Mouse (Mus musculus): ENCODE data around the gene Rmnd5b. TPM values are rescaled to one million over a fixed set of nuclear protein-coding genes. Genes with fewer than 3 reads are reported as not detected.

Gene Rmnd5b
- polyA plus RNA-seq, 1 experiment from 2014 or later: 34.2 TPM

GRCm38 (mm10) chr11:51650261-51650660 is 14.6 kb upstream of the Rmnd5b start:
- Histone ChIP-seq H3K4me3 (ENCODE audit: low read depth, low read length) (peak overlapping the region; percentile 65), H3K9ac (ENCODE audit: low read depth, low read length) (peak overlapping the region; percentile 57), H3K27ac (ENCODE audit: low read depth, low read length) (peak overlapping the region; percentile 64), H3K4me1 (replicated peaks; ENCODE audit: control insufficient read depth, insufficient read depth, low read length) (peaks cover 8% of the 10 kb centered on the region), H3K36me3 (ENCODE audit: control insufficient read depth, insufficient read depth) (peaks cover 10% of the 10 kb centered on the region), H3K4me2 (replicated peaks; ENCODE audit: low read depth) (peak overlapping the region; percentile 95), H3K9me3 (ENCODE audit: control insufficient read depth) (no peaks in the 10 kb centered on the region), H3K27me3 (replicated peaks; ENCODE audit: control insufficient read depth, insufficient read depth, low read length) (no peaks in the 10 kb centered on the region)
- TF ChIP-seq CTCF (IDR thresholded peaks at IDR 0.05; ENCODE audit: low read depth): no peak
- WGBS: 1% methylated on average over 30 of the region's 30 CpGs
- ATAC-seq: 0 out of 2 replicates have a peak, but pooled peaks have one; percentile 18

GRCm38 (mm10) chr11:51649889-51650199 is 14.1 kb upstream of the Rmnd5b start:
- peak overlapping the region; percentile 64; the same call in 1 of the 2 replicates for H3K27ac ChIP-seq (ENCODE audit: low read depth, low read length)
- peaks cover 8% of the 10 kb centered on the region for H3K4me1 ChIP-seq (replicated peaks; ENCODE audit: control insufficient read depth, insufficient read depth, low read length)
- WGBS: 4% methylated on average over 7 of the region's 7 CpGs
- H3K4me2 ChIP-seq (replicated peaks; ENCODE audit: low read depth): peak overlapping the region; percentile 95
- TF ChIP-seq CTCF (IDR thresholded peaks at IDR 0.05; ENCODE audit: low read depth): no peak
- H3K9ac ChIP-seq (ENCODE audit: low read depth, low read length): peak overlapping the region; percentile 57
- peaks cover 10% of the 10 kb centered on the region for H3K36me3 ChIP-seq (ENCODE audit: control insufficient read depth, insufficient read depth)
- no peak for ATAC-seq
- no peaks in the 10 kb centered on the region for H3K27me3 ChIP-seq (replicated peaks; ENCODE audit: control insufficient read depth, insufficient read depth, low read length)
- H3K4me3 ChIP-seq (ENCODE audit: low read depth, low read length): peak overlapping the region; percentile 65
- H3K9me3 ChIP-seq (ENCODE audit: control insufficient read depth): no peaks in the 10 kb centered on the region

- Histone ChIP-seq H3K9ac (ENCODE audit: low read depth, low read length) (peak overlapping the region; percentile 57), H3K27me3 (replicated peaks; ENCODE audit: control insufficient read depth, insufficient read depth, low read length) (no peaks in the 10 kb centered on the region), H3K4me3 (ENCODE audit: low read depth, low read length) (peak overlapping the region; percentile 65), H3K4me2 (replicated peaks; ENCODE audit: low read depth) (peak overlapping the region; percentile 95), H3K27ac (ENCODE audit: low read depth, low read length) (no peak overlapping the region), H3K36me3 (ENCODE audit: control insufficient read depth, insufficient read depth) (peaks cover 11% of the 10 kb centered on the region), H3K4me1 (replicated peaks; ENCODE audit: control insufficient read depth, insufficient read depth, low read length) (peaks cover 8% of the 10 kb centered on the region), H3K9me3 (ENCODE audit: control insufficient read depth) (no peaks in the 10 kb centered on the region)
- ATAC-seq: no peak
- no peak for TF ChIP-seq CTCF (IDR thresholded peaks at IDR 0.05; ENCODE audit: low read depth)
- 51% methylated on average over 11 of the region's 11 CpGs for WGBS
Measured at GRCm38 (mm10) chr11:51649111-51649888, 13.6 kb upstream of the Rmnd5b start.

- Histone ChIP-seq H3K27ac (ENCODE audit: low read depth, low read length) (no peak overlapping the region), H3K27me3 (replicated peaks; ENCODE audit: control insufficient read depth, insufficient read depth, low read length) (no peaks in the 10 kb centered on the region), H3K9me3 (ENCODE audit: control insufficient read depth) (no peaks in the 10 kb centered on the region), H3K4me3 (ENCODE audit: low read depth, low read length) (no peak overlapping the region), H3K36me3 (ENCODE audit: control insufficient read depth, insufficient read depth) (peaks cover 18% of the 10 kb centered on the region), H3K9ac (ENCODE audit: low read depth, low read length) (no peak overlapping the region), H3K4me2 (replicated peaks; ENCODE audit: low read depth) (peak overlapping the region; percentile 95), H3K4me1 (replicated peaks; ENCODE audit: control insufficient read depth, insufficient read depth, low read length) (peaks cover 8% of the 10 kb centered on the region)
- no peak for ATAC-seq
- TF ChIP-seq CTCF (IDR thresholded peaks at IDR 0.05; ENCODE audit: low read depth): no peak
- WGBS: 34% methylated on average over 3 of the region's 3 CpGs
Measured at GRCm38 (mm10) chr11:51648566-51648965, 12.9 kb upstream of the Rmnd5b start.

- Histone ChIP-seq H3K9ac (ENCODE audit: low read depth, low read length) (no peak overlapping the region), H3K4me1 (replicated peaks; ENCODE audit: control insufficient read depth, insufficient read depth, low read length) (peaks cover 8% of the 10 kb centered on the region), H3K27ac (ENCODE audit: low read depth, low read length) (peak overlapping the region; percentile 62), H3K36me3 (ENCODE audit: control insufficient read depth, insufficient read depth) (peaks cover 21% of the 10 kb centered on the region), H3K27me3 (replicated peaks; ENCODE audit: control insufficient read depth, insufficient read depth, low read length) (no peaks in the 10 kb centered on the region), H3K4me3 (ENCODE audit: low read depth, low read length) (no peak overlapping the region), H3K4me2 (replicated peaks; ENCODE audit: low read depth) (peak overlapping the region; percentile 21), H3K9me3 (ENCODE audit: control insufficient read depth) (no peaks in the 10 kb centered on the region)
- TF ChIP-seq CTCF (IDR thresholded peaks at IDR 0.05; ENCODE audit: low read depth): no peak
- WGBS: 52% methylated on average over 15 of the region's 15 CpGs
- ATAC-seq: peak; percentile 22; the same call in 1 of the 2 replicates
Measured at GRCm38 (mm10) chr11:51646751-51647667, 11.3 kb upstream of the Rmnd5b start.

- H3K36me3 ChIP-seq (ENCODE audit: control insufficient read depth, insufficient read depth): peaks cover 21% of the 10 kb centered on the region
- no peak for TF ChIP-seq CTCF (IDR thresholded peaks at IDR 0.05; ENCODE audit: low read depth)
- H3K27ac ChIP-seq (ENCODE audit: low read depth, low read length): no peak overlapping the region
- H3K9me3 ChIP-seq (ENCODE audit: control insufficient read depth): no peaks in the 10 kb centered on the region
- H3K4me1 ChIP-seq (replicated peaks; ENCODE audit: control insufficient read depth, insufficient read depth, low read length): peaks cover 8% of the 10 kb centered on the region
- no peak overlapping the region for H3K9ac ChIP-seq (ENCODE audit: low read depth, low read length)
- no peak overlapping the region for H3K4me2 ChIP-seq (replicated peaks; ENCODE audit: low read depth)
- H3K4me3 ChIP-seq (ENCODE audit: low read depth, low read length): no peak overlapping the region
- ATAC-seq: no peak
- WGBS: 83% methylated on average over 7 of the region's 7 CpGs
- H3K27me3 ChIP-seq (replicated peaks; ENCODE audit: control insufficient read depth, insufficient read depth, low read length): no peaks in the 10 kb centered on the region
Measured at GRCm38 (mm10) chr11:51646245-51646644, 10.5 kb upstream of the Rmnd5b start.
